Mouse (Mus musculus) intestine, embryonic 15.5 days (tissue): Measurements from ENCODE around the gene Bco2. TPM values are rescaled to one million over a fixed set of nuclear protein-coding genes. Genes with fewer than 3 reads are reported as not detected.

Source experiments
- ATAC-seq: fragments of 200-750 bp; cut with Nextera tagmentation; 2 replicates; pipeline ENCODE4 v1.8.0; 2017; ENCODE audit warnings: moderate TSS enrichment, moderate library complexity
- H3K27ac ChIP-seq: fragments of 300-500 bp; sonication (generic); 2 replicates; pipeline ENCODE4 v1.5.1; 2015; ENCODE audit warnings: mild to moderate bottlenecking, inconsistent platforms
- H3K27me3 ChIP-seq: fragments of 300-500 bp; sonication (generic); replicated peaks from 2 replicates; pipeline ENCODE4 v1.6.1; 2015; ENCODE audit warnings: inconsistent platforms
- H3K36me3 ChIP-seq: fragments of 300-500 bp; sonication (generic); 2 replicates; pipeline ENCODE4 v1.6.1; 2015; ENCODE audit warnings: inconsistent platforms
- H3K4me1 ChIP-seq: fragments of 300-500 bp; sonication (generic); replicated peaks from 2 replicates; pipeline ENCODE4 v1.6.1; 2015; ENCODE audit warnings: inconsistent platforms
- H3K4me2 ChIP-seq: fragments of 300-500 bp; sonication (generic); replicated peaks from 2 replicates; pipeline ENCODE4 v1.6.1; 2015; ENCODE audit warnings: mild to moderate bottlenecking, inconsistent platforms
- H3K4me3 ChIP-seq: fragments of 300-500 bp; sonication (generic); replicated peaks from 2 replicates; pipeline ENCODE4 v1.5.1; 2015; ENCODE audit warnings: inconsistent platforms
- H3K9ac ChIP-seq: fragments of 300-500 bp; sonication (generic); 2 replicates; pipeline ENCODE4 v1.6.1; 2015; ENCODE audit warnings: inconsistent platforms
- H3K9me3 ChIP-seq: fragments of 300-500 bp; sonication (generic); 2 replicates; pipeline ENCODE4 v1.6.1; 2016; ENCODE audit warnings: inconsistent platforms
- WGBS: fragments of 180-500 bp; shearing (Covaris S2); methylation state at CpG from one replicate; pipeline ENCODE4 v1.1.7; 2015; 5-methylcytosine and 5-hydroxymethylcytosine counted together
- polyA plus RNA-seq: library from polyadenylated mRNA; unstranded; fragments of >200 nt; fragmentation: Nextera tagmentation; extraction: Ambion mirVana; gene quantifications from 2 replicates; pipeline ENCODE4 v1.2.1, GENCODE M21; 2015

Bco2 gene
- polyA plus RNA-seq, 1 experiment from 2014 or later = 3.4 TPM

DNA sequence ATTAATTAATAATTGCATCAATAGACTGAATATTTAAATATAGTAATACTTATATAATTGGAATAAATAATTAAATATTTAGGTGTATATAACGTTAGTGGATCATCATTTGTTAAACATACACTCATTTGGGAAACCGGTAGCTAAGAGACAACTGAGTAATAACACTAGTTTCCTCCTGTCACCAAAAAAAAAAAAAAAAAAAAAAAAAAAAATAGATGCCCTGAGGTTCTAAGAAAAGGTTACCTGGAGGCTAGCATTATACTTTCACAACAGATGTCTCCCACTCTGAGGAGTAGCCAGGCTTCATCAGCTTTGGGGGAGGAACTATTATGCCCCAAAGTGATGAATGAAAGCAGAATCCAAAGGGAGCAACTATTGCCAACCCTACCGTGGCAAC is 55.2 kb downstream of the Bco2 start:
- no peak overlapping the region for H3K9ac ChIP-seq
- no peaks in the 10 kb centered on the region for H3K27me3 ChIP-seq
- H3K36me3 ChIP-seq = no peaks in the 10 kb centered on the region
- WGBS = 89% methylated on average over 3 of the region's 3 CpGs
- H3K4me2 ChIP-seq = no peak overlapping the region
- H3K4me3 ChIP-seq = no peak overlapping the region
- no peaks in the 10 kb centered on the region for H3K9me3 ChIP-seq
- H3K4me1 ChIP-seq = 0 out of 2 replicates have a peak, but pooled peaks cover 9% of the 10 kb centered on the region
- no peak overlapping the region for H3K27ac ChIP-seq
- no peak for ATAC-seq

DNA sequence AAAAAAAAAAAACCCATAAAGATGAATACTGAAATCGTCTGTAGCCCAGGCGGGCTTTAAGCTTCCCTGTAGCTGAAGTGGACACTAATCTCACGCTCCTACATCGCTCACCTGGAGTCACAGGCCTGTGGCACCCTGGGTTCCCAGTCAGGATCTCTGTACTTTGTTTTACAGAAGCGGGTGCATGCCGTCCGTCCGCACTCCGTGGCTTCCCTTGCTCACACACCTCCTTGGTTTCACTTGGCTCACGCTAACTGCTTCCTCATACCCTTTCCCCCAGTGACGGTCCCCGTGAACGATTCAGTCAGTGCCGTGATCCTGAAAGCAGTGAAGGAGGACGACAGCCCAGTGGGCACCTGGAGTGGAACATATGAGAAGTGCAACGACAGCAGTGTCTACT is 56.2 kb downstream of the Bco2 start:
- H3K27me3 ChIP-seq = no peaks in the 10 kb centered on the region
- 81% methylated on average over 16 of the region's 16 CpGs for WGBS
- no peak overlapping the region for H3K4me2 ChIP-seq
- H3K9ac ChIP-seq = no peak overlapping the region
- H3K27ac ChIP-seq = no peak overlapping the region
- H3K36me3 ChIP-seq = no peaks in the 10 kb centered on the region
- H3K4me3 ChIP-seq = no peak overlapping the region
- H3K9me3 ChIP-seq = no peaks in the 10 kb centered on the region
- H3K4me1 ChIP-seq = peaks cover 13% of the 10 kb centered on the region; the same call in 1 of the 2 replicates
- ATAC-seq = no peak

DNA sequence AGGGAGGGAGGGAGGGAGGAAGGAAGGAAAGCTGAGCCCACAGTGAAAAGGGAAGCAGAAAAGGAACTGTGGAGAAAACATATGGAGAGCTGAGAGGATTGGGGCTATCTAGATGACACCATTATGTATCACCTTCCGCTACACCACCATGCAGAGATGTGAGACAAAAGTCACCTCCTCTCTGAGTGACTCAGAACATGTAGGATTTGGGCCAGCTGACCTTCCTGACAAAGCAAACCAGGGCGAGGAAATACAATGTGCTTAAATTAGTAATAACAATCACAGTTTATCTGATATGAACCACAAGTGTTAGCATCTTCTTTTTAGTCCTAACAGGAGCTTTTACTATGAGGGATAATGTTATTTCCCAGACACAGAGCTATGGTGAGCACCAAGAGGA is 57.4 kb downstream of the Bco2 start:
- Histone ChIP-seq H3K9ac (no peak overlapping the region), H3K27ac (no peak overlapping the region), H3K27me3 (no peaks in the 10 kb centered on the region), H3K4me3 (no peak overlapping the region), H3K4me1 (peaks cover 13% of the 10 kb centered on the region; the same call in 1 of the 2 replicates), H3K9me3 (no peaks in the 10 kb centered on the region), H3K4me2 (no peak overlapping the region), H3K36me3 (no peaks in the 10 kb centered on the region)
- WGBS = 81% methylated on average over 2 of the region's 2 CpGs
- no peak for ATAC-seq

DNA sequence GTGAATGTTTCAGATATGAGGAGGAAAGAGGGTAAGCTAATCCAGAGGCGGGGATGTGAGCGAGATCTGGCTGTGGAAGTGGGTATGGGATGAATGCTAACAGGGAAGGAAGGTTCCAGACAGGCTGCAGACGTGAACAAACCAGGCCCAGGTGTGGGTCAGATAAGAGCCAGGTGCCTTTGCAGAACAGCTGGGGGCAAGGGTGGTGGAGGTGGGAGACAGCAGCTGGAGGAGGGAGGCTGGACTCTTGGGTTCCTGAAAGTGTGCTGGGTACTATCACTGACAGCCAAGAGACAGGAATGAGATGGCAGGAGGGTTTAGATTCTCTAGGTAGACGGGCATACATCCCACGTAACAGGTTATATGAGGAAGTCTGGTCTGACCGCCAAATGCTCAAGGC is 57.9 kb downstream of the Bco2 start:
- no peaks in the 10 kb centered on the region for H3K27me3 ChIP-seq
- H3K9ac ChIP-seq = no peak overlapping the region
- ATAC-seq = no peak
- WGBS = 58% methylated on average over 6 of the region's 6 CpGs
- H3K36me3 ChIP-seq = no peaks in the 10 kb centered on the region
- H3K4me3 ChIP-seq = no peak overlapping the region
- no peaks in the 10 kb centered on the region for H3K9me3 ChIP-seq
- no peak overlapping the region for H3K4me2 ChIP-seq
- H3K4me1 ChIP-seq = peaks cover 13% of the 10 kb centered on the region; the same call in 1 of the 2 replicates
- H3K27ac ChIP-seq = no peak overlapping the region

DNA sequence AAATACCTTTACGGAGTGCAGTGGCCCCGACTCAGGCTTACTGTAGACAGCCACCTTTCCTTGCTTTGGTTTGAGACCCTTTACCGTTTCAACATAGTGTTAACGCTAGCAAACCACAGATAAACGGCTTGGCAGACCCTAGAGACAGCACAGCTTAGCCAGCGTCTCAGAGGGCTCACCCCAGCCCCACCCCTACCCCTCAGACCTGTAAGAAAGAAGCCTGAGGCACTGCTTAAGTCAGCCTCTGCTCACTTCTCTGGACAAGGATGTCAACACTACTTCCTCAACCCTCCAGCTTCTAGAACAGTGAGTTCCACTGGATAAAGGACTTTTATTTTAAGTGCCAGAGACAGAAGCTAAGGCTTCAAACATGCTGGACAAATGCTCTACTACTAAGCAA is 58.4 kb downstream of the Bco2 start:
- H3K4me2 ChIP-seq = no peak overlapping the region
- no peak overlapping the region for H3K9ac ChIP-seq
- no peak overlapping the region for H3K4me3 ChIP-seq
- WGBS = 29% methylated on average over 6 of the region's 6 CpGs
- no peaks in the 10 kb centered on the region for H3K36me3 ChIP-seq
- no peak for ATAC-seq
- no peak overlapping the region for H3K27ac ChIP-seq
- H3K27me3 ChIP-seq = no peaks in the 10 kb centered on the region
- peaks cover 13% of the 10 kb centered on the region; the same call in 1 of the 2 replicates for H3K4me1 ChIP-seq
- H3K9me3 ChIP-seq = no peaks in the 10 kb centered on the region

DNA sequence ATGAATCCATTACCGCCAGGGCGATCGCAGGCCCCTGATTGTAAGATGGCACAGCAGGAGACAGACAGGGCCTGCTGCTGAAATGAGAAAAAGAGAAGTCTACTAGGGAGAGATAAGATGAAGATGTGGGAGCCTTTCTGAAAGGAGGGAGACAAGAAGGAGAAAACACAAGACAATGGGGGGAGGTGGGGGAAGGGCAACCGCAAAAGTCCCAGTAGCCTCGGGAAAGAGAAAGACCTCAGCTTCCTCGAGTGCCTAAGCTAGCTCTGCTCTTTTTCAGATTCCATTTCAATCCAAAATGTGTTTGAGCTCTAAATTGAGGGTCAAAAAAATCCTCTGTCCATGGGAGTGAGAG is 58.9 kb downstream of the Bco2 start:
- no peak overlapping the region for H3K4me2 ChIP-seq
- no peaks in the 10 kb centered on the region for H3K27me3 ChIP-seq
- WGBS = 48% methylated on average over 6 of the region's 6 CpGs
- ATAC-seq = no peak
- H3K27ac ChIP-seq = no peak overlapping the region
- H3K4me1 ChIP-seq = peaks cover 13% of the 10 kb centered on the region; the same call in 1 of the 2 replicates
- H3K4me3 ChIP-seq = no peak overlapping the region
- no peak overlapping the region for H3K9ac ChIP-seq
- no peaks in the 10 kb centered on the region for H3K9me3 ChIP-seq
- H3K36me3 ChIP-seq = no peaks in the 10 kb centered on the region

DNA sequence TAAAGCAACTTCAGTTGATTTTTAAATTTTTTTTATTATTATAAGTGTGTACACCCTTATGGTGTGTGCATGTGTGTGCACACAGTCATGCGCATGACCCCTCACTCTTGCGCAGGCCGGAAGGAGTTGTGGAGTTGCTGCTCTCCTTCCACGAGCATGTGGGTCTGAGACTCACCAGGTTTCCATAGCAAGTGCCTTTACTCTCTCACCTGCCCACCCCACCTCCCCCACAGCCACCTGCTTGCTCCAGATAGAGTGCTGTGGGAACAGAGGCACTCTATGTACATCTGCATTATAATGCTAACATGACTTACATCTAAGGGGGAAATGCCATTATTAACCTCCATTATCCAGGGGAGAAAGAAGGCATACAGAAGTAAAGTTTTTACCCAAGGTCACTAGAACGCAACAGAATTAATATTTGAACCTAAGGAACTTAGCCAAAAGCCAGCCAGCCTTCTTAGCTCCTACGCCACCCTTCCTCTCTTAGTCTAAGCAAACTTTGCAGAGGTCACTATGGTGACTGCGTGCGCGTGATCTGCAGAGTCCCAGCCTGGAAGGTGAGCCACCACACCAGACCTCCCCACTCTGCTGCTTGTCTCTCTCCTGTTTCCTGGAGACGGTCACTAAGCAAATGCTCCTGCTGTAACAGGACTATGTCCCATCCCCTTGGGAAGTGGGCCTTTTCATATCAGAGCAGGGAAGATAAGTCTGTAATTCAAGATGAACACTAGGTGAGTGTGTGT is 59.4 kb downstream of the Bco2 start:
- Histone ChIP-seq H3K4me2 (no peak overlapping the region), H3K27ac (no peak overlapping the region), H3K9me3 (no peaks in the 10 kb centered on the region), H3K4me3 (no peak overlapping the region), H3K4me1 (peaks cover 13% of the 10 kb centered on the region; the same call in 1 of the 2 replicates), H3K9ac (no peak overlapping the region), H3K36me3 (no peaks in the 10 kb centered on the region), H3K27me3 (no peaks in the 10 kb centered on the region)
- WGBS = 62% methylated on average over 10 of the region's 10 CpGs
- ATAC-seq = peak; percentile 65

DNA sequence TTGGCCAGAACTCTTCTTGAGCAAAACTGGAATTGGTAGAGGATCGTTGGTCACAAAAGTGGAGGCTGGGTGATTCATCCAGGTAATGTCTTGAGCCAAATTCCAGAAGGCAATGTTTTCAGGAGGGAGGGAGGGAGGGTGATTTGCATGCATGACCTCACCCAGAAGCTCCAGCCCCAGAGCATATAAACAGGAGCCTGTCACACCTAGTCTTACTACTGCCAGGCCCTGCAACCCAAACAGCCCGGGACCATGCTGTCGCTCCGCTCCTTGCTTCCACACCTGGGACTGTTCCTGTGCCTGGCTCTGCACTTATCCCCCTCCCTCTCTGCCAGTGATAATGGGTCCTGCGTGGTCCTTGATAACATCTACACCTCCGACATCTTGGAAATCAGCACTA is 60.7 kb downstream of the Bco2 start, which contains the start of gene Plet1:
Gene Plet1 (plus strand): TSS at position 215 of the 400 bp plus-strand sequence.
- Histone ChIP-seq H3K9me3 (no peaks in the 10 kb centered on the region), H3K27me3 (no peaks in the 10 kb centered on the region), H3K9ac (no peak within 1 kb of the TSS), H3K4me1 (peaks cover 13% of the 10 kb centered on the region; the same call in 1 of the 2 replicates), H3K4me2 (no peak within 1 kb of the TSS), H3K27ac (no peak within 1 kb of the TSS), H3K4me3 (no peak within 1 kb of the TSS), H3K36me3 (no peaks in the 10 kb centered on the region)
- WGBS = 64% methylated on average over 6 of the region's 6 CpGs
- no peak for ATAC-seq

DNA sequence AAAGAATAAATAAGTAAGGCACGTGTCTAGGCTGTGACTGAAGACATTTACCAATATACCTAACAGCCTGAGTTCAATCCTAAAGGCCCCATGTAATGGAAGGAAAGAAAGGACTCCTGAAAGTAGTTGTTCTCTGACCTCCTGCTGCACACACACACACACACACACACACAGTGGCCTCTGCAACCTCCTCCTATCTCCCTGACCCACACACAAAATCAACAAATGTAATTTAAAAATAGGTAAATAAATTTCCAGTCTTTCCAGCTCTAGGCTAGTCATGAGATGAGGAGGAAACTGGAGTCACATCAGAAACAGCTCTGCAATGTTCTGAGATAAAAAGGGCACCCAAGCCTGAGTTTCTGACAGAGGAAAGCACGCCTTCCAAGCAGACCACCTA is 61.2 kb downstream of the Bco2 start:
- Histone ChIP-seq H3K9ac (no peak overlapping the region), H3K9me3 (no peaks in the 10 kb centered on the region), H3K36me3 (no peaks in the 10 kb centered on the region), H3K27me3 (no peaks in the 10 kb centered on the region), H3K27ac (no peak overlapping the region), H3K4me1 (peaks cover 13% of the 10 kb centered on the region; the same call in 1 of the 2 replicates), H3K4me2 (no peak overlapping the region), H3K4me3 (no peak overlapping the region)
- 59% methylated on average over 2 of the region's 2 CpGs for WGBS
- no peak for ATAC-seq

DNA sequence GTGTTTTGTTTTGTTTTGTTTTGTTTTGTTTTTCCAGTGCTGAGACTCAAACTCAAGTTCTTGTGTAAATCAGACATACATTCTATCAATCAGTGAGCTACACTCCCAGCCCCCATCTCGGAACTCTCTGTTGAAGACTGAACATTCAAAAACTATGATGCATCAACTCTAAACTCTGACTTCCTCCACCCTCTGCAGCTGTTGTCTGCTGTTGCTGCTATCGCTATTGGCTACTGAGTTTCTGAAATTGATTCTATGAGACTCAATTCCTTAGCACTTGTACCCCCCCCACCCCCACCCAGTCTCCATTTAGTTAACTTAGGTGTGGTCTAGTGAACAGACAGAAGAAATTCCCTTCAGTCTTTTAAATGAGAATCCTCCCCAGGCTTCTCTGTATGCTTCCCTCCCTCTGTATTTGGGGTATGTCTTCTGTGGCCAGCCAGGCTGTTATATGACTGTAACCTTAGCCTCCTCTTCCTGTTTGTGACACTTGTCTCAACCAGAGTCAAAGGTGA is 63.4 kb downstream of the Bco2 start:
- Histone ChIP-seq H3K36me3 (no peaks in the 10 kb centered on the region), H3K27ac (no peak overlapping the region), H3K4me3 (no peak overlapping the region), H3K4me1 (peaks cover 9% of the 10 kb centered on the region; the same call in 1 of the 2 replicates), H3K9me3 (no peaks in the 10 kb centered on the region), H3K4me2 (no peak overlapping the region), H3K9ac (no peak overlapping the region), H3K27me3 (no peaks in the 10 kb centered on the region)
- WGBS = 62% methylated on average over 2 of the region's 2 CpGs
- no peak for ATAC-seq

DNA sequence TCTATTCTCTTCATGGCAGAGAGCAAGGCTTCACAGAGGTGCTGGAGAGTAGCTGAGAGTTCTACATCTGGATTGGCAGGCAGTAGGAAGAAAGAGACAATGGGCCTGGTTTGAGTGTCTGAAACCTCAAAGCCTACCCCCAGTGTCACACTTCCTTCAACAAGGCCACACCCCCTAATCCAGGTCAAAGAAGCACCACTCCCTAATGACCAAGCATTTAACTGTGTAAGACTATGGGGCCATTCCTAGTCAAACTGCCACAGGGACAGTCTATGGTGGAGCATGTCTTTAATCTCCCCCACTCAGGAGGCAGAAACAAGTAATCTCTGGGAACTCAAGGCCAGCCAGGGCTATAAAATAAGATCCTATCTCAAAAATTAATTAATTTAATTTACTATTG is 64.1 kb downstream of the Bco2 start:
- no peak for ATAC-seq

DNA sequence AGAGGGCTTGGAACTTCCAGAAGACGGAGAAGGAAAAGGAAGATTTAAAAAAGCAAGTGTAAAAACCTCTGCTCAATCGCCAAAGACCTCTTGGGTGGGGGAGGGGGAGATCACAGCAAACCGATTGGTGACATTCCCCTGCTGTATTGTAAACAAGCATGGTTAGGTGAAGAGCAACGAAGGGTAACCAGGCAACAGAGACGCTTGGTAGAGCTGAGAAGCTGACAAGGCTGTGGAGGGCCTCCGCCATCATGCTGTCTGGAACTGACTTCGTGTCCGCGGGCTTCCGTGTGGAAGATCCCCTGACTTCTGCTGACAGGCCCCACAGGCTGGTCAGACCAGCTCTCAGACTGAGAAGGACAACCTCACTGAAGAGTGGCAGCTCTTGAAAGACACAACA is 69.5 kb downstream of the Bco2 start:
- Histone ChIP-seq H3K4me2 (peak overlapping the region; percentile 46; the same call in 1 of the 2 replicates), H3K27me3 (no peaks in the 10 kb centered on the region), H3K36me3 (no peaks in the 10 kb centered on the region), H3K27ac (no peak overlapping the region), H3K9ac (no peak overlapping the region), H3K9me3 (no peaks in the 10 kb centered on the region), H3K4me3 (no peak overlapping the region), H3K4me1 (0 out of 2 replicates have a peak, but pooled peaks cover 5% of the 10 kb centered on the region)
- ATAC-seq = no peak
- 7% methylated on average over 10 of the region's 10 CpGs for WGBS

More for the DNA sequence above, 64.1 kb downstream of the Bco2 start:
- no peak overlapping the region for H3K4me3 ChIP-seq
- H3K27me3 ChIP-seq = no peaks in the 10 kb centered on the region
- H3K9me3 ChIP-seq = no peaks in the 10 kb centered on the region
- H3K36me3 ChIP-seq = no peaks in the 10 kb centered on the region
- H3K27ac ChIP-seq = no peak overlapping the region
- peaks cover 5% of the 10 kb centered on the region; the same call in 1 of the 2 replicates for H3K4me1 ChIP-seq
- H3K4me2 ChIP-seq = no peak overlapping the region
- no peak overlapping the region for H3K9ac ChIP-seq
